Mouse (Mus musculus): ENCODE results near the gene Rexo5. TPM values are rescaled to one million over a fixed set of nuclear protein-coding genes. Genes with fewer than 3 reads are reported as not detected.

Gene Rexo5
- 9.9 and 13.9 TPM in 2 replicates for polyA plus RNA-seq (2015; fragmentation: Nextera tagmentation; extraction: Ambion mirVana)

DNA sequence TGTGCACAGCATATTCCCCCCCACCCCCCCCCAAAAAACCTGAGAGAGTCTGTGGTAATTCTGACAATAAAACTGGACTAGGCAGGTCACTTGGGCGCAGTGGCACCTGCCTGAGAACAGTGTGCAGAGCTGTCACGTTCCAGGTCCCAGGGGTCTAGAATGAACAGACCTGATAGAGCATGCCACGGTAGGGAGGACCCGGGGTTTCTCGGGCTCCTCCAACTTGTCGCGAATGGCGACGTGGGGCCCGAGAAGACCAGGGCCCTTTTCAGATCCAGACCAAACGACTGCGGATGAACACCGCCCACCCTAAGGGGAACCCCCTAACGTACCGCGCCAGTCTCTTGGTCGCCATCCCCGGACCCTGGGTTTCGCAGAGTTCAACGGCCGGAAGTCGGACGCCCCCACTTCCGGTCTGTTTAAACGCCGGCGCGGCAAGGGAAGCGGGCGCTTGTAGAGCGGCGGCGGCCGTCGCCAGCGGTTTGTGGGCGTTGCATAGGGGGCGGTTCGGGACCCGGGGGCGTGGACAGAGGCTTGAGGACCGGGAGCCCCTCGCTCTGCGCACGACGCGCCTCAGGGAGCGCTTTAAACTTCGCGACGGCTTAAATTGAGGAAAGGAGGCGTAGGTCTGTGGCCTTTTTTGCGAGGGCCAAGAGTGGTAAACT lies at the start of gene Rexo5, which contains the start of gene Eri2:
Rexo5 (plus strand) TSS at position 421 of the 665 bp plus-strand sequence.
Eri2 (minus strand) TSS at position 473 of the 665 bp plus-strand sequence.
- peaks cover 9% of the 10 kb centered on the region for H3K4me1 ChIP-seq (ENCODE audit: control insufficient read depth, insufficient read depth, low read depth, low read length)
- peak within 1 kb of the TSS; percentile 91 for H3K4me2 ChIP-seq (ENCODE audit: low read length)
- H3K4me3 ChIP-seq (ENCODE audit: low read length) = peak within 1 kb of the TSS; percentile 72
- H3K9me3 ChIP-seq (ENCODE audit: control insufficient read depth, low read length) = no peaks in the 10 kb centered on the region
- peak within 1 kb of the TSS; percentile 75 for H3K27ac ChIP-seq (ENCODE audit: low read depth, low read length)
- WGBS = under 1% methylated on average over 53 of the region's 53 CpGs
- H3K27me3 ChIP-seq (replicated peaks; ENCODE audit: control insufficient read depth, insufficient read depth, low read length) = no peaks in the 10 kb centered on the region
- H3K9ac ChIP-seq (ENCODE audit: low read depth, low read length) = peak within 1 kb of the TSS; percentile 90
- ATAC-seq = peak; percentile 99
- no peaks in the 10 kb centered on the region for H3K36me3 ChIP-seq (ENCODE audit: control insufficient read depth, insufficient read depth, low read length)

DNA sequence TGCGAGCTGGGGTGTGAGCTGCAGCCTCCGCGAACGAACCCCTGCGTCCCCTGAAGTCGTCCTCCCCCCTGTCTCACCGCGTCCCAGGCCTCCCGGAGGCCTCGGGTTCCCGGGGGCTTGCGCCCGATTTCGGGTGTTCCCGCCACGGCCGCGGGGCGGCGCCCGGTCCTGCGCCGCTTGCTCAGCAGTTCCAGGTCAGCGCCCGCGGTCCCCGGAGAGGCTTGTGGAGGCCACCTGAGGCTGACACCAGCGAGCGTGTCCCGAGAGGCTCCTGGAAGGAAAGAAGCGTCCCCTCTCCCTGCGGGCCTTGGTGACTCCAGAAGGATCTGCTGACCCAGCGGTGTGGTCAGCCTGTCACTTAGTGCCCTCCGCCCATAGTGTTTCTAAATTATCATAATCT lies 49.5 kb upstream of the Rexo5 start:
- Histone ChIP-seq H3K4me2 (ENCODE audit: low read length) (peak overlapping the region; percentile 43), H3K9me3 (ENCODE audit: control insufficient read depth, low read length) (no peaks in the 10 kb centered on the region), H3K9ac (ENCODE audit: low read depth, low read length) (peak overlapping the region; percentile 41; the same call in 1 of the 2 replicates), H3K36me3 (ENCODE audit: control insufficient read depth, insufficient read depth, low read length) (no peaks in the 10 kb centered on the region), H3K27me3 (replicated peaks; ENCODE audit: control insufficient read depth, insufficient read depth, low read length) (no peaks in the 10 kb centered on the region), H3K4me1 (ENCODE audit: control insufficient read depth, insufficient read depth, low read depth, low read length) (peaks cover 3% of the 10 kb centered on the region; the same call in 1 of the 2 replicates), H3K4me3 (ENCODE audit: low read length) (no peak overlapping the region), H3K27ac (ENCODE audit: low read depth, low read length) (no peak overlapping the region)
- 7% methylated on average over 28 of the region's 34 CpGs for WGBS
- ATAC-seq = no peak

DNA sequence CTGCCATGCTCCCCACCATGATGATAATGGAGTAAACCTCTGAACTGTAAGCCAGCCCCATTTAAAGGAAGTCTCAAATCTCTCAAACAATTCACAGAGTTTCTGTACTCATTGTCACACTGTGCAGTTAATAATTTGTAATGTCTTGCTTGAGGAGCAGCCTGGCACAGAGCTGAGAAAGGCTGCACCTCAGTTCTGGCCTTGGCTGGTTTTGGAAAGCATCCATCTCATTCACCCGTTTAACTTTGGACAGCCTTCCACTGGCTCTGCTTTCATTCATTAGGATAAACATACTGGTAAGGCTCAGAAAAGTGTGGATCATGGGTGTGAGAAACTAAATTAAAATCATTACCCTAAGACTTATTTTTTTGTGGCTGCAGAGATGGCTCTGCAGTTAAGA lies 47.9 kb upstream of the Rexo5 start:
- ATAC-seq = no peak
- no peaks in the 10 kb centered on the region for H3K9me3 ChIP-seq (ENCODE audit: control insufficient read depth, low read length)
- H3K4me3 ChIP-seq (ENCODE audit: low read length) = no peak overlapping the region
- H3K4me1 ChIP-seq (ENCODE audit: control insufficient read depth, insufficient read depth, low read depth, low read length) = peaks cover 3% of the 10 kb centered on the region; the same call in 1 of the 2 replicates
- no peak overlapping the region for H3K27ac ChIP-seq (ENCODE audit: low read depth, low read length)
- no peaks in the 10 kb centered on the region for H3K36me3 ChIP-seq (ENCODE audit: control insufficient read depth, insufficient read depth, low read length)
- 52% methylated on average over 1 of the region's 1 CpGs for WGBS
- no peaks in the 10 kb centered on the region for H3K27me3 ChIP-seq (replicated peaks; ENCODE audit: control insufficient read depth, insufficient read depth, low read length)
- H3K9ac ChIP-seq (ENCODE audit: low read depth, low read length) = no peak overlapping the region
- no peak overlapping the region for H3K4me2 ChIP-seq (ENCODE audit: low read length)

DNA sequence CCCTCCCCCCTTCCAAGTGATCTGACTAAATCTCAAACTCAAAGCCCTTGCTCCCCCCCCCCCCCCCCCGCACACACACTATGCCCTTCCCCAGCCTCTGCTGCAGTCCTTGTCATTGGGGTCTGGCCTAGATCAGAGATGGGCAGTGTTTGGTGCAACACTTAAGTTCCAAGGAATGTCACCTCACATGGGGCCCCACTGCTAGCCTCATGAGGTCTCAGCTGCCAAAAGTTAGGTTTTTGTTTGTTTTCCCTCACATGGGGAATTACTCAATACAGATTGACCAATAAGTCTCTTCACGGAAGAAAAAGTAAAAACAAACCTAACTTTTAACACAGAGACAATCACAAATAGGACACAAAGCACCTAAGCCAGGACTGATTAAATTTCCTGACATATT lies 45.0 kb upstream of the Rexo5 start:
- ATAC-seq = no peak
- H3K4me3 ChIP-seq (ENCODE audit: low read length) = no peak overlapping the region
- H3K27ac ChIP-seq (ENCODE audit: low read depth, low read length) = no peak overlapping the region
- no peak overlapping the region for H3K4me2 ChIP-seq (ENCODE audit: low read length)
- H3K9me3 ChIP-seq (ENCODE audit: control insufficient read depth, low read length) = no peaks in the 10 kb centered on the region
- H3K4me1 ChIP-seq (ENCODE audit: control insufficient read depth, insufficient read depth, low read depth, low read length) = peaks cover 3% of the 10 kb centered on the region; the same call in 1 of the 2 replicates
- H3K9ac ChIP-seq (ENCODE audit: low read depth, low read length) = no peak overlapping the region
- no peaks in the 10 kb centered on the region for H3K27me3 ChIP-seq (replicated peaks; ENCODE audit: control insufficient read depth, insufficient read depth, low read length)
- 83% methylated on average over 1 of the region's 2 CpGs for WGBS
- no peaks in the 10 kb centered on the region for H3K36me3 ChIP-seq (ENCODE audit: control insufficient read depth, insufficient read depth, low read length)

DNA sequence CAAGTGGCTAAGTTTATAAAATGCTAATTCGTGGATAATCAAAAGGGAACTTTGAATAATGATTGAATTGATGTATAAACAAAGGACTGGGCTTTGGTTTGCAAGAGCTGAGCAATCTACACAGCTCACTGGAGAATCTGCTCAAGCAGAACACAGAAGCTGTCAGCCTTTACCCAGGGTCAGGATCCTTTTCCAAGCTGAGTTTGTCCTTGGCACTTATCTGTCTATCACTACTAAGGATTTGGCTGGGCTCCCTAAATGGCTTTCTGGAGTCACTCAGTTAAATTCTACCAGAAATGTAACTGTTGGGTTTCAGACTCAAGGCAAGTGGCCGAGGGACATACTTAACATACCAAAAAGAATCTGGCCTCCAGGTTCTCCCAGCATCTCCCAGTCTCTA lies 43.9 kb upstream of the Rexo5 start:
- no peak overlapping the region for H3K4me2 ChIP-seq (ENCODE audit: low read length)
- H3K4me1 ChIP-seq (ENCODE audit: control insufficient read depth, insufficient read depth, low read depth, low read length) = no peaks in the 10 kb centered on the region
- H3K27me3 ChIP-seq (replicated peaks; ENCODE audit: control insufficient read depth, insufficient read depth, low read length) = no peaks in the 10 kb centered on the region
- no peaks in the 10 kb centered on the region for H3K36me3 ChIP-seq (ENCODE audit: control insufficient read depth, insufficient read depth, low read length)
- H3K4me3 ChIP-seq (ENCODE audit: low read length) = no peak overlapping the region
- H3K27ac ChIP-seq (ENCODE audit: low read depth, low read length) = no peak overlapping the region
- 76% methylated on average over 2 of the region's 2 CpGs for WGBS
- no peak for ATAC-seq
- H3K9ac ChIP-seq (ENCODE audit: low read depth, low read length) = no peak overlapping the region
- H3K9me3 ChIP-seq (ENCODE audit: control insufficient read depth, low read length) = no peaks in the 10 kb centered on the region

DNA sequence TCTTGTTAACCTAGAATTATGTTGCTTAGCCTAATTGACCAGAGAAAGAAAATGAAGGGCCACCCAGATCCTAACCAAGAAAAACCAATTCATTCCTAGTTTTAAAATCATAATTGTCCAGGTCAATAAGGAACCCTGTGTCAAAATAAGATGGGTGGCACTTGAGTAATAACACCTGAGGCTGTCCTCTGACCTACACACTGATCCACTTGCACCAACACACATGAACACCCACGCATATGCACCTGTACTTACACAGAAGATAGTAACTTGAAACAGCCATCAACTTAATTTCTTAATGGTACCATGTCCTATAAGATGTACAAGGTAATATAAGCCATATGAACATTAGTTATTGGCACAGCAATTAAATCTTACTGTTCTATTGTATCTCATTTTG lies 40.1 kb upstream of the Rexo5 start:
- Histone ChIP-seq H3K4me2 (ENCODE audit: low read length) (no peak overlapping the region), H3K36me3 (ENCODE audit: control insufficient read depth, insufficient read depth, low read length) (no peaks in the 10 kb centered on the region), H3K4me1 (ENCODE audit: control insufficient read depth, insufficient read depth, low read depth, low read length) (no peaks in the 10 kb centered on the region), H3K27me3 (replicated peaks; ENCODE audit: control insufficient read depth, insufficient read depth, low read length) (no peaks in the 10 kb centered on the region), H3K27ac (ENCODE audit: low read depth, low read length) (no peak overlapping the region), H3K9me3 (ENCODE audit: control insufficient read depth, low read length) (no peaks in the 10 kb centered on the region), H3K9ac (ENCODE audit: low read depth, low read length) (no peak overlapping the region), H3K4me3 (ENCODE audit: low read length) (no peak overlapping the region)
- WGBS = 86% methylated on average over 1 of the region's 1 CpGs
- no peak for ATAC-seq

DNA sequence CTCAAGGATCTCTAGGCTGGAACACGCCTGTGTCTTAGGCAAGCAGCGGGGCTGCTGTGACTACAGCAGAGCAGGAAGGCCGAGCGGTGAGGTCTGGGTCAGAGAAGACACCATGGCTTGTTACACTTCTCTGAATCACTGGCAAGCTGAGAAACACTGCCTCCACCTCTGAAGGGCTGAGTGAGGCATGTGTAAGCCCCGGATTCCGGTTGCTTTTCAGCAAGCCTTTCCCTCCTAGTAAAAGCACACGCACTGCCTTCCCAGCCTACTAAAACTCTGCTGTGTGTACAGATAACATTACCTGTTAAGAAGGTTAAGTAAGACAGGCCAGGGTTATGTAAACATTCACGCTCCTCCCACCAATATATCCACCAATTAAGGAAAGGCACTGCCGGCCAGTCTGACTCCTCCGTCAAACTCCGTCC lies 33.3 kb upstream of the Rexo5 start, which contains the start of gene Acsm3:
Acsm3 (plus strand) TSS at position 397 of the 425 bp plus-strand sequence.
- no peak for ATAC-seq
- no peaks in the 10 kb centered on the region for H3K27me3 ChIP-seq (replicated peaks; ENCODE audit: control insufficient read depth, insufficient read depth, low read length)
- no peaks in the 10 kb centered on the region for H3K9me3 ChIP-seq (ENCODE audit: control insufficient read depth, low read length)
- H3K4me3 ChIP-seq (ENCODE audit: low read length) = no peak within 1 kb of the TSS
- H3K36me3 ChIP-seq (ENCODE audit: control insufficient read depth, insufficient read depth, low read length) = no peaks in the 10 kb centered on the region
- no peak within 1 kb of the TSS for H3K4me2 ChIP-seq (ENCODE audit: low read length)
- WGBS = 93% methylated on average over 11 of the region's 11 CpGs
- no peak within 1 kb of the TSS for H3K27ac ChIP-seq (ENCODE audit: low read depth, low read length)
- H3K4me1 ChIP-seq (ENCODE audit: control insufficient read depth, insufficient read depth, low read depth, low read length) = no peaks in the 10 kb centered on the region
- no peak within 1 kb of the TSS for H3K9ac ChIP-seq (ENCODE audit: low read depth, low read length)

DNA sequence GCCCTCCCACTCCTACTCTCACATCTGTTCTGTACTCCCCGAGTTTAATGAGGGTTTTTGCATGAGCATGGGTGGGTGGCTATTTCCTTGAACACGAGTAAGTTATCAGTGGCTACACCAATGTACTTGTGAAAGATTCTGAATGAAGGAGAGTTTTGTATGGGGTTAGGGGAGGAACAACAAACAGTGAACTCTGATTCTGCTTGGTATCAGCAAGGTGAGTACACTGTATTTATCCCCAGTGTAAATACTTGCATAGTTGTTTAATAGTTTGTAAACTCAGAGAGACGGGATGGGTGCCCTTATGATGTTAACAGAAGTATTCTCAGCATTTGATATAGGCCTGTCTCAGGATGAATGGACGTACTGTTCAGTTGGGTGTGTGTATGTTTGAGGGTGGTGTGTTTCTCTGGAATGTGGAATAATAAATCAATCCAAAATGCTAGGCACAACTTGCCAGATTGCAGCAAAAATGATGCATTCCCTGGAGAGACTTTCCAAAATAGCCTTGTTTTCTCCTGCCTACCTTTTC lies 31.6 kb upstream of the Rexo5 start:
- H3K9ac ChIP-seq (ENCODE audit: low read depth, low read length) = no peak overlapping the region
- H3K27me3 ChIP-seq (replicated peaks; ENCODE audit: control insufficient read depth, insufficient read depth, low read length) = no peaks in the 10 kb centered on the region
- no peak overlapping the region for H3K4me3 ChIP-seq (ENCODE audit: low read length)
- no peaks in the 10 kb centered on the region for H3K4me1 ChIP-seq (ENCODE audit: control insufficient read depth, insufficient read depth, low read depth, low read length)
- WGBS = 75% methylated on average over 4 of the region's 4 CpGs
- H3K4me2 ChIP-seq (ENCODE audit: low read length) = no peak overlapping the region
- H3K36me3 ChIP-seq (ENCODE audit: control insufficient read depth, insufficient read depth, low read length) = no peaks in the 10 kb centered on the region
- no peak overlapping the region for H3K27ac ChIP-seq (ENCODE audit: low read depth, low read length)
- ATAC-seq = no peak
- no peaks in the 10 kb centered on the region for H3K9me3 ChIP-seq (ENCODE audit: control insufficient read depth, low read length)

DNA sequence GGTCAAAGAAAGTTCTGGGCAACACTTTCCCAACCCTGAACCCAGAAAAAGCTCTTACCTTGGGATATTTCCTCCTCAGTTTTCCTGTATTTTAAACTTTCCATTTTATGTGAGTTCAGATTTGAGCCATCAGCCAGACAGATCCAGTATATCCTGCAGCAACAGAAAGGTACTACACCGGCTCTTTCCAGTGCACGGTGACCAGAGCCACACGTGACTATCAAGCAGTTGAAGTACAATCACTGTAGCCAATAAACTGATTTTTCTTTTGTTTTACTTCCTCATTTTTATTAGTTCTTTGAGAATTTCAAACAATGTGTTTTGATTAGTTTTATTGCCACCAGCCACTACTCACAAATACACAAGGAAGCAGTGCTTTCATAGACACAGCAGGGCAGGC lies 29.4 kb upstream of the Rexo5 start:
- Histone ChIP-seq H3K4me2 (ENCODE audit: low read length) (no peak overlapping the region), H3K9me3 (ENCODE audit: control insufficient read depth, low read length) (no peaks in the 10 kb centered on the region), H3K36me3 (ENCODE audit: control insufficient read depth, insufficient read depth, low read length) (no peaks in the 10 kb centered on the region), H3K9ac (ENCODE audit: low read depth, low read length) (no peak overlapping the region), H3K27ac (ENCODE audit: low read depth, low read length) (no peak overlapping the region), H3K27me3 (replicated peaks; ENCODE audit: control insufficient read depth, insufficient read depth, low read length) (no peaks in the 10 kb centered on the region), H3K4me3 (ENCODE audit: low read length) (no peak overlapping the region), H3K4me1 (ENCODE audit: control insufficient read depth, insufficient read depth, low read depth, low read length) (no peaks in the 10 kb centered on the region)
- WGBS = 93% methylated on average over 3 of the region's 3 CpGs
- no peak for ATAC-seq

Measured in hindbrain, embryonic 16.5 days (tissue).